Mouse (Mus musculus) kidney, adult 2 months (tissue): ENCODE results near the gene Rnf145. TPM values are rescaled to one million over a fixed set of nuclear protein-coding genes. Genes with fewer than 3 reads are reported as not detected.

Source experiments
- DNase-seq: peaks from one replicate; pipeline ENCODE4 v3.0.0; 2021
- H3K27ac ChIP-seq: fragments of 200-500 bp; 2 replicates; pipeline ENCODE4 v1.5.1; 2012; ENCODE audit warnings: low read depth, low read length, control low read depth, inconsistent platforms; ENCODE audit not compliant: insufficient read depth
- H3K27me3 ChIP-seq: fragments of 200-500 bp; replicated peaks from 2 replicates; pipeline ENCODE4 v1.6.1; 2012; ENCODE audit warnings: mild to moderate bottlenecking, moderate library complexity, low read length, inconsistent platforms; ENCODE audit not compliant: control insufficient read depth, insufficient read depth
- H3K36me3 ChIP-seq: fragments of 200-500 bp; 2 replicates; pipeline ENCODE4 v1.6.1; 2012; ENCODE audit warnings: mild to moderate bottlenecking, moderate library complexity, low read length, inconsistent platforms; ENCODE audit not compliant: control insufficient read depth, insufficient read depth
- H3K4me1 ChIP-seq: fragments of 200-500 bp; 2 replicates; pipeline ENCODE4 v1.6.1; 2011; ENCODE audit warnings: low read length; ENCODE audit not compliant: control insufficient read depth, insufficient read depth
- H3K4me3 ChIP-seq: fragments of 200-500 bp; 2 replicates; pipeline ENCODE4 v1.5.1; 2011; ENCODE audit warnings: mild to moderate bottlenecking, low read depth, low read length, control low read depth; ENCODE audit not compliant: insufficient read depth
- CTCF ChIP-seq: fragments of 200-500 bp; conservative IDR thresholded peaks from 2 replicates; pipeline ENCODE4 v1.5.1; 2011; ENCODE audit warnings: low read depth, mild to moderate bottlenecking, control low read depth, low read length, moderate library complexity, mixed read lengths; ENCODE audit not compliant: insufficient read depth, insufficient read length
- POLR2A ChIP-seq: fragments of 200-500 bp; IDR thresholded peaks from one replicate; pipeline ENCODE4 v1.6.1; 2011; ENCODE audit warnings: low read depth, low read length, control low read depth
- whole genome bisulfite sequencing: fragments of 180-500 bp; shearing (Covaris S2); methylation state at CpG from one replicate; pipeline ENCODE4 v1.1.7; 2018; 5-methylcytosine and 5-hydroxymethylcytosine counted together
- polyA plus RNA-seq: library from polyadenylated mRNA; depleted of rRNA; stranded (reverse); fragments of >200 nt; gene quantifications from 2 replicates; pipeline ENCODE4 v1.2.3, GENCODE M21; 2012

The Rnf145 gene
- polyA plus RNA-seq, 1 experiment = 62.1 TPM

- peaks cover 2% of the 10 kb centered on the region; the same call in 1 of the 2 replicates for H3K4me1 ChIP-seq
- no peak overlapping the region for H3K27ac ChIP-seq
- H3K27me3 ChIP-seq = no peaks in the 10 kb centered on the region
- H3K36me3 ChIP-seq = no peaks in the 10 kb centered on the region
- 91% methylated on average over 5 of the region's 5 CpGs for WGBS
- DNase-seq = no peak
- no peak overlapping the region for H3K4me3 ChIP-seq
- TF ChIP-seq CTCF (no peak), POLR2A (no peak)
Measured at GRCm38 (mm10) chr11:44572781-44573180, 54.0 kb downstream of the Rnf145 start.

GRCm38 (mm10) chr11:44573396-44573795, 54.6 kb downstream of the Rnf145 start:
- DNase-seq = peak; percentile 81
- 51% methylated on average over 3 of the region's 3 CpGs for WGBS
- Histone ChIP-seq H3K4me3 (no peak overlapping the region), H3K27me3 (no peaks in the 10 kb centered on the region), H3K4me1 (peaks cover 2% of the 10 kb centered on the region; the same call in 1 of the 2 replicates), H3K27ac (peak overlapping the region; percentile 78; the same call in 1 of the 2 replicates), H3K36me3 (no peaks in the 10 kb centered on the region)
- no peak for TF ChIP-seq CTCF
- TF ChIP-seq POLR2A = no peak

GRCm38 (mm10) chr11:44574391-44574790, 55.6 kb downstream of the Rnf145 start:
- H3K27me3 ChIP-seq = no peaks in the 10 kb centered on the region
- H3K36me3 ChIP-seq = no peaks in the 10 kb centered on the region
- no peak for DNase-seq
- no peak overlapping the region for H3K4me3 ChIP-seq
- H3K4me1 ChIP-seq = peaks cover 2% of the 10 kb centered on the region; the same call in 1 of the 2 replicates
- no peak for TF ChIP-seq CTCF
- no peak for TF ChIP-seq POLR2A
- WGBS = 92% methylated on average over 8 of the region's 8 CpGs
- H3K27ac ChIP-seq = no peak overlapping the region

GRCm38 (mm10) chr11:44574820-44575219, 56.1 kb downstream of the Rnf145 start:
- 82% methylated on average over 5 of the region's 5 CpGs for whole genome bisulfite sequencing
- Histone ChIP-seq H3K27me3 (no peaks in the 10 kb centered on the region), H3K36me3 (no peaks in the 10 kb centered on the region), H3K27ac (no peak overlapping the region), H3K4me1 (peaks cover 2% of the 10 kb centered on the region; the same call in 1 of the 2 replicates), H3K4me3 (no peak overlapping the region)
- no peak for TF ChIP-seq POLR2A
- no peak for TF ChIP-seq CTCF
- DNase-seq = no peak

- no peak overlapping the region for H3K27ac ChIP-seq
- H3K27me3 ChIP-seq = no peaks in the 10 kb centered on the region
- no peak for DNase-seq
- 72% methylated on average over 9 of the region's 9 CpGs for WGBS
- H3K36me3 ChIP-seq = no peaks in the 10 kb centered on the region
- no peak overlapping the region for H3K4me3 ChIP-seq
- peaks cover 2% of the 10 kb centered on the region; the same call in 1 of the 2 replicates for H3K4me1 ChIP-seq
- TF ChIP-seq CTCF (no peak), POLR2A (no peak)
Measured at GRCm38 (mm10) chr11:44577911-44578310, 59.1 kb downstream of the Rnf145 start.

- 19% methylated on average over 11 of the region's 11 CpGs for WGBS
- no peak overlapping the region for H3K4me3 ChIP-seq
- H3K27ac ChIP-seq = no peak overlapping the region
- peak; percentile 80 for DNase-seq
- H3K27me3 ChIP-seq = no peaks in the 10 kb centered on the region
- TF ChIP-seq POLR2A = no peak
- TF ChIP-seq CTCF = peak; percentile 80
- no peaks in the 10 kb centered on the region for H3K4me1 ChIP-seq
- no peaks in the 10 kb centered on the region for H3K36me3 ChIP-seq
Measured at GRCm38 (mm10) chr11:44581277-44581683, 62.5 kb downstream of the Rnf145 start.

GRCm38 (mm10) chr11:44586047-44586696, 67.4 kb downstream of the Rnf145 start:
- Histone ChIP-seq H3K4me3 (no peak overlapping the region), H3K27me3 (no peaks in the 10 kb centered on the region), H3K4me1 (no peaks in the 10 kb centered on the region), H3K36me3 (no peaks in the 10 kb centered on the region), H3K27ac (no peak overlapping the region)
- TF ChIP-seq CTCF (peak; percentile 51), POLR2A (no peak)
- peak; percentile 76 for DNase-seq
- WGBS = 8% methylated on average over 3 of the region's 3 CpGs
